10 mouse cellular contexts compared by ENCODE assay signal in the genomic region with DNA sequence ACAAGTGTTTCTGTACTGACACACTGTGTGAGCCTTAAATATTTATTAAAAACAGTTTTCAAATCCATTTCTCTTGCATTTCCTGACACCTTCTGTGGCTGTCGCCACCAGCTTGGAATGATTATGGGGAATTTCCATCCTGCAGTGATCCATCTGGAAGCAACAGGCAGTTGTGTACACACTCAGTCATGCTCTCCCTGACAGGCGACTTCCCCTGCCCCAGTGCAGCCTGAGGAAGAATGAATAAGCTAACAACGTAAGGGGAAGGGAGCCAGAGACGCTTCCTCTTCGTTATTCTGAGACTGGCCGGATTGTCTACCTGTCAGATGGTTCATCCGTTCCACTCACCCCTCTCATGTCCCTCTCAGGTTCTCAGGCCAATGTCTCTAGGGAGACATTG. TPM values are rescaled to one million over a fixed set of nuclear protein-coding genes. Genes with fewer than 3 reads are reported as not detected.
DNase-seq lines count a peak whose midpoint lies in the region; ATAC-seq lines count a peak whose summit lies in the region.
"Had no signal": no experiment of that assay in that cellular context is flagged by ENCODE, and none has a peak within 500 bp of the region (broad histone marks: within the 10 kb centered on the region; RNA-seq: fewer than 3 reads in every experiment).

No protein-coding gene starts in this region.

- H3K36me3 ChIP-seq in lung, embryonic 16.5 days (ENCODE audit: control insufficient read depth, insufficient read depth, low read length) = no peaks in the 10 kb centered on the region
- H3K36me3 ChIP-seq in stomach, embryonic 15.5 days = no peaks in the 10 kb centered on the region

- no peak overlapping the region for H3K27ac ChIP-seq in lung, embryonic 16.5 days (ENCODE audit: low read length)
- no peak overlapping the region for H3K27ac ChIP-seq in stomach, embryonic 15.5 days

- no peak overlapping the region for H3K4me2 ChIP-seq in lung, embryonic 16.5 days (ENCODE audit: low read depth, low read length)
- H3K4me2 ChIP-seq in stomach, embryonic 15.5 days = peak overlapping the region; percentile 37; the same call in 1 of the 2 replicates

- WGBS in lung, embryonic 16.5 days = 4% methylated on average over 7 of the region's 7 CpGs
- WGBS in stomach, embryonic 15.5 days = 5% methylated on average over 7 of the region's 7 CpGs

- DNase-seq in adrenal gland, adult 8-10 months = peak; percentile 24
- no peak for DNase-seq in adrenal gland, postnatal 4 days (ENCODE audit: low spot score in 2 of 2)
- DNase-seq in lung, adult 18-20 months = no peak
- peak; percentile 34 to 42 for DNase-seq in kidney, adult 8-10 months
- no peak for DNase-seq in urinary bladder, postnatal 36 days (ENCODE audit: low spot score in 2 of 2)
- DNase-seq in T-cell, adult 2 months (ENCODE audit: low spot score) = no peak
- DNase-seq: liver; right cerebral cortex, postnatal 14 days had no signal

- H3K4me3 ChIP-seq in lung, embryonic 16.5 days (ENCODE audit: low read length) = no peak overlapping the region
- no peak overlapping the region for H3K4me3 ChIP-seq in stomach, embryonic 15.5 days (replicated peaks)

- H3K9me3 ChIP-seq in lung, embryonic 16.5 days (ENCODE audit: control insufficient read depth, low read length) = no peaks in the 10 kb centered on the region
- no peaks in the 10 kb centered on the region for H3K9me3 ChIP-seq in stomach, embryonic 15.5 days

- H3K9ac ChIP-seq in lung, embryonic 16.5 days (ENCODE audit: low read length) = no peak overlapping the region
- H3K9ac ChIP-seq in stomach, embryonic 15.5 days = no peak overlapping the region

- H3K4me1 ChIP-seq in lung, embryonic 16.5 days (replicated peaks; ENCODE audit: control insufficient read depth, insufficient read depth, low read length) = peaks cover 9% of the 10 kb centered on the region
- H3K4me1 ChIP-seq in stomach, embryonic 15.5 days = peaks cover 3% of the 10 kb centered on the region; the same call in 1 of the 2 replicates

- peak; percentile 79 for ATAC-seq in lung, embryonic 16.5 days (ENCODE audit: low read depth)
- peak; percentile 81; the same call in 1 of the 2 replicates for ATAC-seq in stomach, embryonic 15.5 days (ENCODE audit: insufficient read depth, low FRiP score, low read depth)

- H3K27me3 ChIP-seq in lung, embryonic 16.5 days (ENCODE audit: control insufficient read depth, insufficient read depth, low read depth, low read length) = no peaks in the 10 kb centered on the region
- no peaks in the 10 kb centered on the region; the same call in 1 of the 2 replicates for H3K27me3 ChIP-seq in stomach, embryonic 15.5 days (replicated peaks)

RNA-seq across cellular contexts. Expression of a gene that starts 4.6 kb away (rescaled TPM):
- 1 to 10 TPM; 2.4 to 5.8 (median 4.7) TPM for total RNA-seq in adrenal gland, adult 8-10 months (2022)
- total RNA-seq in adrenal gland, postnatal 4 days (2021) = 1 to 10 TPM; 5.4 to 7.1 TPM
- 3.3 and 3.8 TPM in 2 replicates for polyA plus RNA-seq in lung, embryonic 16.5 days (2015; fragmentation: Nextera tagmentation; extraction: Ambion mirVana)
- polyA plus RNA-seq in stomach, embryonic 15.5 days (2015; fragmentation: Nextera tagmentation; extraction: Ambion mirVana) = 2.4 and 3.8 TPM in 2 replicates

Comparison
In these comparisons a context has a peak if more than half of its experiments do, and no peak if none do; other contexts are left out.
1. DNase-seq: peak in adrenal gland, adult 8-10 months (single experiment) and kidney, adult 8-10 months (2 of 2); none in adrenal gland, postnatal 4 days (0 of 2), lung, adult 18-20 months (0 of 2), urinary bladder, postnatal 36 days (0 of 2) and T-cell, adult 2 months (single experiment).